Mouse (Mus musculus) embryo, embryonic 9.5 days (tissue): ENCODE data around the gene Selenbp2.
"Not testable (repeated sequence)": the region's sequence is repeated elsewhere in the genome, so short reads cannot be mapped to it uniquely, and the experiment has no call there.

Source experiments
- DNase-seq: peaks from one replicate; pipeline ENCODE4 v3.0.0-alpha.2; 2017; ENCODE audit errors: extremely low spot score

The Selenbp2 gene

DNA sequence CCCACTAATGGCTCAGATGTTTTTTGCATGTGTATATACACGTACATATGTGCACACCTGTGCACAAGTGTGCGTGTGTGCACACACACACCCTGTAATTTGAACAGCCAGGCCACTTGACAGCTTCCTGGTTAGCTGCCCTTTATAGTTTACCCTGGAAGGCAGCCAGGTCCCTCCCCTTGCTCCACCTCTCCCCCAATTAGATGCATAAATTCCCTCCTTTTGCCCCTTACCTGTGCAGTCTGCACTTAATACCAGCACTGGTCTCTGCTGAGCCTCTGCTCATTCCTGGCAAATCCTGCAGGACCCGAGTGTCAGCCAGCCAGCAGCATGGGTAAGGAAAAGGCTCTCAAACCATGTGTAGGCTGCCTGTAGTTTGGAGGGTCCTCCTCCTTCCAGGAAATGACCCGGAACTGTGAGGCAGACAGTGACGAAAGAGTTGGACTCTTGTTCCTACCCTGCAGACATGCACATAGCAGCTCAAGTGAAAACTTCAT is at the start of gene Selenbp2:
Selenbp2 (plus strand) TSS at position 228 of the 497 bp plus-strand sequence.
- no peak for DNase-seq

DNA sequence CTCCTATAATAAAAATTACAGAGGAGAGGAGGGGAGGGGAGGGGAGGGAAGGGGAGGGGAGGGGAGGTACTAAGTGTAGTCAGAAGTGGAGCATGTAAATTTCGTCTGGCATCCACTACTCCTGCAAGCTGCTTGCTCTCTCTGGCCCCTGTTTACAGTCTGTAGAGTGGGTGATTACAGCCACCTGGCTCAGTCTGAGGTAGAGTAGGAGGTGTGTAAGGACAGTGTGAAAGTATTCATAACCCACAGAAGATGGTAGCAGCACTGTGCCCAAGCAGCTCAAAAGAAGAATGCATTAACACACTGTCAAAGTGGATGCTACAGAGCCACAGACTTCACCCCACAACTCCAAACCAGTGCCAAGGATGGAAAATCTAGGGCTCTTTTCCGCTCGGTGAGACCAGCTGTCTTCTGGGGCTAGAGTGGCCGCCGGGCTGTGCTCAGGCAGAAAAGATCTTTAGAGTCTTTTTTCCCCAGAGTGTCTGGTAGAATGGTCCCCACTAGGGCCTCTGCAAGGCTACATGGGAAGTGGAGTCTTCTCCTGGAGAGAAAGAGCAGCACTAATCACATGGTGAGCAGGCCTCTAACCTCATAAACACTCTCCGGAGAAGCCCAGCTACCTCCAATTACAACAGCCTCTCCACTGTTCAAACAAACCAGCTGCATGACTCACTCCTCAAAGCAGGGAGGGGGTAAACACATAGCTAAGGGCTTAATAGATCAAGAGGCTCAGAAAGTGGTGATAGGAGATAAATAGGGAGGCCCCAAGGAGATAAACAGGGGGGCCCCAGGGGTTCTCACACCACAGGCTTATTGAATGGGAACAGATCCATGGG is 44.4 kb upstream of the Selenbp2 start:
- peak; percentile 28 for DNase-seq

DNA sequence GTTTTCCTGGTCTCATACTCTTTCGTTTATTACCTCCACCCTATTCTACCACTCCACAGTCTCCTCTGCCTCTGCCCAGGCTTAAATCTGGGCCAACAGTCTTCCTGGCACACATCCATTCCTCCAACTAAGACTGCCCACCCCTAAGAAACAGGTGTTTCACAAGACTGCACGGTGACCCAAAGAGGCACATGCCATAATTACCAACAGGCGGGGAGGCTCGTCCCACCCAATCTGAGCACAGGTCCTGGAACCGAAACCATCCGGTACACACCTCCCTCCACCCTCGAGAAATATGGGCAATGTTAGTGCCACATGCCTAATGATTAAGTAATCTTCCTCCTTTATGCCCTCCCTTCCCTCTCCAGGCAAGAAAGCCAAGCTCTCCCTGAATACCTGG is 42.9 kb upstream of the Selenbp2 start:
- no peak for DNase-seq

DNA sequence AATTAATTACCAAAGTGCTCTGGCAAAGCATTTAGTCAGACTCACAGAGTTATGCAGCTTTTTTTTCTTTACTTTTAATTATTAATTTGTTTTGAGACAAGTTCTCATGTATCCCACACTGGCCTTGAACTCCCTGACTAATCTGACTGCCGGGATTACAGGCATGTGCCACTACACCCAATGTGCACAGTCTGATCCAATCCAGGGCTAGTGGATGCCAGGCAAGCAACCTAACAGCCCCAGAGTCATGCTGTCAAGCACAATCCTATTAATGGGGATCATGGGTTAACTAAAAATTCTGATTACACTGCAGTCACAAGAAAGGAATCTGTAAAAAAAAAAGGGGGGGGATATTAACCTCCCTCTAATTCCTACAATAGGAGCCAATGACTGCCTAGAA is 39.4 kb upstream of the Selenbp2 start:
- DNase-seq = not testable (repeated sequence)

DNA sequence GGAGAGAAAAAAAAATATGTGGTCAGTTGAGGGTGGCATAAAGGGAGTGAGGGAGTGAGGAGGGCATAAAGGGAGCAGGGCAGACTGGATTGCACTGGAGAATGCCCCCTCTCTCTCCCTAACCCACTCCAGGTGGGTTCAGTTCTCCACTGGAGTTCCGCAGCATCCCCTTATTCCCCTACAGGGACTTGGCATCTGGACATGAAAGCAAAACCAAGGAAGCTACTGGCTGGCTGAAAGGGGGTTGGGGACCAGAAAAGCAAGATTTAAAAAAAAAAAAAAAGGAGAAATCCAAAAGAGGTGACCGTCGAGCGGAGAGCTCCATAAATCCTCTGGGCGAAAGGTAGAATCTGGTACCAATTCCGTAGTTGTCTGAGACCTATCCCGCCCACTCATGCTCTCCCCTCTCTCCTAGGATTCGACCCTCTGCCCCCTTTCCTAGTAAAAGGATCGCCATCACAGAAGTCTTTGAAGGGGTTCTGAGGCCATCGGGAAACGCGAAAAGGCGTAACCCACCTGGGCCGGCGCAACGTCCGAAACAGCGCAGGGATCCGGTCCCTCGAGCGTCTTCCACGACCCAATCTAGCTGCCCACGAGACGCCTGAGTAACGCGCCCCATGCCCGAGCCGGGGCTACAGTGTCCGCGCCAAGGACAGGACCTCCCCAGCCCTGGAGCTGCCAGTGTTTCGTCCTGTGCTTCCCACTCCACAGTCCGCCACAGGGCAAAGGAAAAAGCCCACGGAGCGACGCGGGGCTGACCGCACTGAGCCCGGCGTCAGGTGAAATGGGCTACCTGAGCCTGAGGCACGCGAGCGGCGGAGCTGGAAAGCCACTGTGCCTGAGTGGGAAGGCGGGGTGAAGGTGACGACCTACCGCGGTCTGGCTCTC is 35.3 kb upstream of the Selenbp2 start:
- DNase-seq = peak; percentile 25

DNA sequence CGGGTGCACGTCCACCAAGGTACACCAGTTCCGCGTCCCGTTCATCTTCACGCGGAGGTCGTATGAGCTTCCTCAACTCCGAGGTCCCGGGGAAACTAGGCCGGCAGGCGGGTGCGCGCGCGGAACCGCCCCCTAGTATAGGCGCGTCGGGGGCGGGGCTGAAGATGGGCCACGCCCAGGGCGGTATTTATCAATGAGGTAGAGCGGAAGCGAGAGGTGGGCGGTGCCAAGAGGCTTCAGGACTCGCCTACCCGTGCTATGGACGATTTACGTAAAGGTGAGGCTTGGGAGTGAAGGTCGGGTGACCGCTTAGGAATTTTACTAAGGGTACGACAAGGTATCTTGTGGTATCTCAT is 34.6 kb upstream of the Selenbp2 start, which contains the start of gene Tuft1:
Tuft1 (minus strand) TSS at position 133 of the 356 bp plus-strand sequence.
- not testable (repeated sequence) for DNase-seq

DNA sequence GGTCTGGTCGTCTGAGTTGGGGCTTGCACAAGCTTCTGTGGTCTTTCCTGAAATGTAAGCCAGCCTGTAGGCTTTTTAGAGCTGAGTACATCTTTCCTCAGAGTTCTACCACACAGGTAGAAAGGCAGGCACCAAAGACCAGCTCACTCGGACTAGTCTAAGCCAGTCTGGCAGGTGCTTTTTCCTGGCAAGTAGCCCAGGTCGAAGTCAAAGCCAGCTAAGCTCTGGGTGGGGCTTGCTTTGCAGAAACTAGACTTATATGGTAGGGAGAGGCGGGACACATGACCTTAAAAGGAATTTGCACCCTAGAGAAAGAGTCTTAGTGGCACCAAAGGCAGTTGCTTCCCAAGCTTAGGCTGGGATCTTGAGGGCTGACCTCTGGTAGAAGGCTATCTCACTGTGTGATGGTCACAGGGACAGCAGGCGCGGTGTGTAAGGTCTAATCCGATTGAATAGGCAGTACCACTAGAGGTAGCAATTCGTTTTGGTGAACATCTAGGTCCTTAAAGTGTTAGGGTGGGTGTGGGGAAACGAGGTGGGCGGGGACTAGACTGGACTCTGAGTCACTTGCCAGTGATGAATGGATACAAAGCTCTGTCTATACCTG is 34.1 kb upstream of the Selenbp2 start:
- peak; percentile 12 for DNase-seq

DNA sequence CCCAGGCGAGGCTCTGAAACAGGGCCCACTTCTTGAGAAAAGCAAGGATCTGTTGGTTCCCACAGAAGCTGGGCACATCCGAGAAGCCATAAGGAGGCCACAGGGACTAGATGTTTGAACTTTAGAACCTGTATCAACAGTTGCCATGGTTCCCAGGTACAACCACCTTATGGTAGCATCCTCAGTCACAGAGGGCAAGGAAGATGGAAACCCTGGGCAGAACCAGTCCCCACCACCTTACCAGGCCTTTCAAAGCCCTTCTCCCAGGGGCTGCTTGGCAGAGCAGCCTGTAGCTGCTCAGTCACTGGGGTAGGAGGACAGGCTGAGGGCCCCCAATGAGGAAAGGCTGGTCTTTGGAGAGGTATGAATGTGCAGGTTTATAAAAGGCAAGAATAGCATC is 32.5 kb upstream of the Selenbp2 start:
- not testable (repeated sequence) for DNase-seq

DNA sequence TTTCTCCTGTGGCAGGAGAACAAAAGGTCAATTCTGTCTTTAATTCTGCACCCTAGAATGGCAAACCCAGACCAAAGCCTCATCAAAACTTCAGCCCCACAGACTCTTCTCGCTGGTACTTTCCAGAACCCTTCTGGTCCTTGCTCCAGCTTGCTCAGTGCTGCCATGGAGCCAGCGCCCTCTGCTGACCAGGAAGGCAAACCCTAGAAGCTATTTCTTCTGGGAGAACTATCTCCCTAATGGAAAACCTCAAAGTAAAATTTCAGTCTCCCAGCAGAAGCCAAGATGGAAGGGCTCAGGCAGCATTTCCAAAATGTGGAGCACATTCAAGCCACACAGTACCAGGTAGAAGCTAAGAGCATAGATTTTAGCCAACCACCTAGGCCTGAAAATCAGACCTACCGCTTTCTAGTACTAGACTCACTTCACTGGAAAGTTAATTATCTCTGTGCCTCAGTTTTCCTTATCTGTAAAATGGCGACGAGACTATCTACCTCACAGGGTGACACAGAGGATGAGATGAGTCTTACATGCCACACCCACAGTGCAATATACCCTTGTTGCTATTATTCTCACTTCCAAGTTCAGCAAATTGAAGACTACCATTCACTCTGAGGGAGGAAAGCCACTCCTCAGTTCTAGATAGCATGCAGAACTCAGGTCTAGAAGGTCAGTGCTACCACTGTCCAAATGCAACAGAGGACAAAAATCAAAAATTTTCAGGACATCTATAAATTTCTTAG is 28.1 kb upstream of the Selenbp2 start:
- DNase-seq = not testable (repeated sequence)

DNA sequence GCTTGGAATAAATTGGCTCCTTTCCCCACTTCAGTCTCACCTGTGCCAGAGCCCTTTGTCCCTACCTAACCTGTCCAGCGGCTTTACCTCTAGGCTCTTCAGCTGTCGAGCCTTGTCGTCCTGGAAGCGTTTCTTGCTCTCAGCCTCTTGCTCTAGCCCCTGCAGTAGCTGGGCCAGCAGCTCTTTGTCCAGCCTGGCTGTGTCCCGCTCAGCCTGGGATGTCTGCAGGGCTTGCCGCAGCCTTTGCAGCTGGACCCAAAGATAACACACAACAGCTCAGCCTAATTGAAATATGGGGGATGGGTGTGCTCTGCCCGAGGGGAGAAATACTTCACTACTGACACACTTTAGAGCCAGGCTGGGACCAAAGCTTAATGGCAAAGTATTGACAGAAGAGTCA is 27.5 kb upstream of the Selenbp2 start:
- DNase-seq = peak; percentile 19

DNA sequence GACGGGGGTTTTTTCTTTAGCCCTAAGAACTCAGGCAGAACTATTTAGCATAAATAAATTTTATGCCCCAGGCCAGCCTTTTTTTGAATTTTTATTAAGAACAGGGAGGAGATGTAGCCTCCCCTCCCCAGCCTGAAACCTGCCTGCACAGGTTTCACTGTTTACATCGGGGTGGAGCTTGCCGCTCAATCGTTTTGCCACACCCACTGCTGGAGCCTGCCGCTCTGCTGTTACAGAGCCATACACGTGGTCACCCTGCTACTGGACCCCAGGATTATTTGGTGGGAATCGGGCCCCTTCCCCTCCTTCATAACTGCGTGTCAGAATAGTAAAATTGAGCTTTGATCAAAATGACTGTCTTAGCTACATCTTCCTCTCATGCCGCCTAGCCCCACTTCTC is 18.3 kb upstream of the Selenbp2 start:
- not testable (repeated sequence) for DNase-seq

DNA sequence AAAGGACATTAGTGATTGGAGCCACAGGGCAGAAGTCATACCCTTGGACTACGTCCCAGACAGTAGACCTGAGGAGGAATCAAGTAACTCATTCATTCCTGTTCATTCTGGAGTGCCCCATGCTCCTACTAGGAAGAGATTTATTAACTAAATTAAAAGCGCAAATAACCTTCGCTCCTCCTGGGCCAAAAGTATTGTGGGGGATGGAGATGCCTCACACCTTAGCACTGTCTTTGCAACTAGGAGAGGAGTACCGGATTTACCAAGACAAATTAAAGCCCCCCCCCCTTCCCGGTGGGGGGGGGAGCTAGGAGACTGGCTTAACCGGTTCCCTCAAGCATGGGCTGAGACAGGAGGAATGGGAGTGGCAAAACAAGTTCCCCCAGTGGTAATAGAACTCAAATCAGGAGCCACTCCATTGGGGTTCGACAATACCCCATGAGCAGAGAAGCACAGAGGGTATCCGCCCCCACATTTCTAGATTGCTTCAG is 14.0 kb upstream of the Selenbp2 start:
- DNase-seq = no peak

DNA sequence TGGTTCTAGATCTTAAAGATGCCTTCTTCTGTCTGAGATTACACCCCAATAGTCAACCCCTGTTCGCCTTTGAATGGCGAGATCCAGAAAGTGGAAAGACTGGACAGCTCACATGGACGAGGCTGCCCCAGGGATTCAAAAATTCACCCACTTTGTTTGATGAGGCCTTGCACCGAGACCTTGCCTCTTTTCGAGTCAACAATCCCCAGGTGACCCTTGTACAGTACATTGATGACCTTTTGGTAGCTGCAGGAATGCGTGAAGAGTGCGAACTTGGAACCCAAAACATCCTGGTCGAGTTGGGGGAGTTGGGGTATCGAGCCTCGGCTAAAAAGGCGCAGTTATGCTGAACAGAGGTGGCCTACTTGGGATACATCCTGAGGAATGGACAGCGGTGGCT is 13.3 kb upstream of the Selenbp2 start:
- DNase-seq = not testable (repeated sequence)

DNA sequence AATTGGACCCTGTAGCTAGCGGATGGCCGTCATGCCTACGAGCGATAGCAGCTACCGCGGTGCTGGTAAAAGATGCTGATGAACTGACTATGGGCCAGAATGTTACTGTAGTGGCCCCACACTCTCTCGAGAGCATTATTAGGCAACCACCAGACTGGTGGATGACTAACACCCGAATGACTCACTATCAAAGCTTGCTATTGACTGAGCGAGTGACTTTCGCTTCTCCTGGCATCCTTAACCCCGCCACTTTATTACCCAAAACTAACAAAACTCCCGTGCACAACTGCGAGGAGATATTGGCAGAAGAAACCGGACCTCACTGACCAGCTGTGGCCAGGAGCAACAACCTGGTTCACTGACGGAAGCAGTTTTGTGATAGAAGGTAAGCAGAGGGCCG is 12.6 kb upstream of the Selenbp2 start:
- DNase-seq = no peak

DNA sequence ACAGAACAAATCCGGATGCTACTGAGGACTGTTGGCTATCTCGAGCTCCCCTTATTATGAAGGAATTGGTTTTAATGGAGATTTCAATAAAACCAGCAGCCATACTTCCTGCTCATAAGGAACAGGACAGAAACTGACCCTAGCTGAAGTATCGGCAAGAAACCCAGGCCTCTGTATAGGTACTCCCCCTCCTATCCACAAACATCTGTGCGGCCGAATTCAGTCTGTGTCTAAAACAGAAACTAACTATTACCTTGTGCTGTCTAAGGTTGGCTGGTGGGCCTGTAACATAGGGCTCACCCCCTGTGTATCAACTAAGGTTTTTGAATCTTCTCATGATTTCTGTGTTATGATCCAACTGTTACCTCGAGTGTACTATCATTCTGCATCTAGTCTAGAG is 9.7 kb upstream of the Selenbp2 start:
- no peak for DNase-seq

DNA sequence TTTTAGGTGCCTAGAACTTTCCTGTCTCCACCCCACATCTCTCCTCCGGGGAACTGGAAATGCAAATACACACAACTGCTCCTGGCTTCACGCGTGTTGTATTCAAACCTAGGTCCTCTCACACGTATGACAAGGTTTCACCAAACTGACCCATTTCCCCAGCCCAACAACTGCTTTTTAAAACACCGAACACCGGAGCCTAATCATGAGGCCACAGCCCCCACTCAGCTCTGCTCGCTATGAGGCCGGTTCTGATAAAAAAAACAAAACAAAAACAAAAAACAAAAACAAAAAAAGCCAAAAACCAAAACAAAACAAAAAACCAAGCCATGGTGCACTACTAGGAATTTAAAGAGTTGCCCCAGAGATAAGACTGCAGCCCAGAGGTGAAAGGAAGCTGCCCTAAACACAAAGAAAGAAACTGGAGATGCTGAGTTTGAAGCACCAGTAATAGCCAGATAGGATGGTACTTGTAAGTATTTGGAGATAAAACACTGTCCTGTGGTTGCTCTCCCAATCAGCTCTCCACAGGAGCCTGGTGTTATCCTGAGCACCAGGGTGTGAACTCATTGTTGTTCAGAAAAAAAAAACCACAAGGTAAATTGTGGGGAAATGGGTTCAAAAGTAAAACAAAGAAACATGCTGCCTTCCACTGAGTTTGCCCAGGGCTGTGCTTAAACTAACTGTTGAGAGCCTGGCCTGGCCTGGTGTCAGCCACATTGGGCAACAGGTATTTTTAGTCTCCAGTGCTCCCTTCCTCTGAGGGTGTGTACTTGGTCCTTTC is 7.2 kb upstream of the Selenbp2 start:
- not testable (repeated sequence) for DNase-seq

DNA sequence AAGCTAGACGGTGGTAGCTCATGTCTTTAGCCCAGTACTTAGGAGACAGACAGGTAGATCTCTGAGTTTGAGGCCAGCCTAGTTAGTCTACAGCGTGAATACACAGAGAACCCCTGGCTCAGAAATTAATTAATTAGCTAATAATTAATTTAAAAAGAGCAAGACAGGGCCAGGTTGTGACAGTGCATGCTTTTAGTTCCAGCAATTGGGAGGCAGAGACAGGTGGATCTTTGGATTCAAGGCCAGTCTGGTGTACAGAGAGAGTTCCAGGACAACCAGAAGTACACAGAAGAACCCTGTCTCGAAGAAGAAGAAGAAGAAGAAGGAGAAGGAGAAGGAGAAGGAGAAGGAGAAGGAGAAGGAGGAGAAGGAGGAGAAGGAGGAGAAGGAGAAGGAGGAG is 4.7 kb upstream of the Selenbp2 start:
- DNase-seq = not testable (repeated sequence)

DNA sequence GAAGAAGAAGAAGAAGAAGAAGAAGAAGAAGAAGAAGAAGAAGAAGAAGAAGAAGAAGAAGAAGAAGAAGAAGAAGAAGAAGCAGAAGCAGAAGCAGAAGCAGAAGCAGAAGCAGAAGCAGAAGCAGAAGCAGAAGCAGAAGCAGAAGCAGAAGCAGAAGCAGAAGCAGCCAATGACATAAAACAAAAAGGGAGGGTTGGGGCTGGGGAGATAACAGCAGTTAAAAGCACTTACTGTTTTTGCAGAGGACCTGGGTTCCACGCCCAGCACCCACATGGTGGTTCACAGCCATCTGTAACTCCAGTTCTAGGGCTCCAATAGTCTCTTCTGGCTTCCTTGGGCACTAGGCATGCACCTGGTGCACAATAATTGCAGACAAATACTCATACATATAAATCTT is 4.2 kb upstream of the Selenbp2 start:
- not testable (repeated sequence) for DNase-seq

DNA sequence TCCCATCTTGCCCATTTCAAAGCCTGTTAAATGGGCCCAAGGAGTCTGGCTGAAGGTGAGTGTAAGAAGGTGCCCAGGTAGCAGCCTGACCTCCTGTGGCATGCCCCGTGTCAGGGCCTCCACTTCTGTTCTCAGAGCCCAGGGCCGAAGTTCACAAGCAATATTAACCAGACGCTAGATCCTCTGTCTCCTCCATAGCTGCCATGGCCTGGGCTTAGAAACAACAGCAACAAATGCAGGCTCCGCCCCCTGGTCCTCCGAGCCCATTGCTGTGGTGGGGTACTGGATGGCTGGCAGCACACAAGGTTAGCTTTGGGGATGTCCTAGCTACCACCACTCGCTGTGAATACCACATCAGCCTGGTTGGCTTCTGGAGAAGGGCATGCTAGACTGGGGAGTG is 3.2 kb upstream of the Selenbp2 start:
- DNase-seq = not testable (repeated sequence)

DNA sequence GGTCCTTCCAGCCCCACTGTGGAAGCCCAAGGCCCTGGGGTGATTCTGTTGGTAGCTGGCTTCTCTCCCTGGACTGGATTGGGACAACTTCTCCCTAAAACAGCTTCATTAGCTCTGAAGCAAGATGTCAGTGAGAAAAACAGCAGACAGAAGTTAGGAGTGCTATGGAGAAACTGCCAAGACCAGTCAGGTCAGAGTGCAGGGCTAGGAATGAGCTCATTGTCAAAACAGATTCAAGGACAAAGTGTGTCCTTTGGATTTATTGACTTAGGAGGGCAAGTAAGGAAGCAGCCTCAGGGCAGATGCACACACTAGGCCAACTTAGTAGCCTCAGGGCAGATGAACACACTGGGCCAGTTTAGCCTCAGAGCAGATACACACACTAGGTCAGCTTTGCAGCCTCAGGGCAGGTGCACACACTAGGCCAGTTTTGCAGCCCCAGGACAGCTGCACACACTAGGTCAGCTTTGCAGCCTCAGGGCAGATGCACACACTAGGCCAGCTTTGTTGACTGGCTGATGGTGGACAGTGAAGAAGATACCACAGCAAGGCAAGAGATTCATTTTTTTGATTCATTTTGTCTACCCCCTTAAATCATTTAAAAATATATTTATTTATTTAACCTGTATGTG is 2.6 kb upstream of the Selenbp2 start:
- DNase-seq = no peak
